Mouse (Mus musculus): ENCODE results near the gene Nr5a2.

The Nr5a2 gene

GRCm38 (mm10) chr1:136909494-136910037 is 50.7 kb downstream of the Nr5a2 start:
- DNase-seq (ENCODE audit: low spot score) = no peak

- DNase-seq (ENCODE audit: low spot score) = no peak
Observed at GRCm38 (mm10) chr1:136898130-136898529, 62.1 kb downstream of the Nr5a2 start.

GRCm38 (mm10) chr1:136896351-136896750 is 63.9 kb downstream of the Nr5a2 start:
- no peak for DNase-seq (ENCODE audit: low spot score)

GRCm38 (mm10) chr1:136895877-136896276 is 64.4 kb downstream of the Nr5a2 start:
- no peak for DNase-seq (ENCODE audit: low spot score)

GRCm38 (mm10) chr1:136894753-136895152 is 65.5 kb downstream of the Nr5a2 start:
- no peak for DNase-seq (ENCODE audit: low spot score)

GRCm38 (mm10) chr1:136893162-136893561 is 67.1 kb downstream of the Nr5a2 start:
- no peak for DNase-seq (ENCODE audit: low spot score)

- DNase-seq (ENCODE audit: low spot score) = no peak
Observed at GRCm38 (mm10) chr1:136890439-136890838, 69.8 kb downstream of the Nr5a2 start.

- DNase-seq (ENCODE audit: low spot score) = no peak
Observed at GRCm38 (mm10) chr1:136888704-136889103, 71.5 kb downstream of the Nr5a2 start.

GRCm38 (mm10) chr1:136886678-136887077 is 73.6 kb downstream of the Nr5a2 start:
- DNase-seq (ENCODE audit: low spot score) = no peak

- no peak for DNase-seq (ENCODE audit: low spot score)
Observed at GRCm38 (mm10) chr1:136883458-136884174, 76.6 kb downstream of the Nr5a2 start.

- DNase-seq (ENCODE audit: low spot score) = no peak
Observed at GRCm38 (mm10) chr1:136880260-136880659, 80.0 kb downstream of the Nr5a2 start.

- DNase-seq (ENCODE audit: low spot score) = no peak
Observed at GRCm38 (mm10) chr1:136875006-136875405, 85.2 kb downstream of the Nr5a2 start.

GRCm38 (mm10) chr1:136868955-136869354 is 91.3 kb downstream of the Nr5a2 start:
- no peak for DNase-seq (ENCODE audit: low spot score)

GRCm38 (mm10) chr1:136868285-136868684 is 92.0 kb downstream of the Nr5a2 start:
- no peak for DNase-seq (ENCODE audit: low spot score)

GRCm38 (mm10) chr1:136866481-136867092 is 93.7 kb downstream of the Nr5a2 start:
- DNase-seq (ENCODE audit: low spot score) = no peak

GRCm38 (mm10) chr1:136863209-136863608 is 97.0 kb downstream of the Nr5a2 start:
- DNase-seq (ENCODE audit: low spot score) = no peak

GRCm38 (mm10) chr1:136859454-136859853 is 100.8 kb downstream of the Nr5a2 start:
- DNase-seq (ENCODE audit: low spot score) = no peak

GRCm38 (mm10) chr1:136858724-136859123 is 101.5 kb downstream of the Nr5a2 start:
- DNase-seq (ENCODE audit: low spot score) = no peak

- DNase-seq (ENCODE audit: low spot score) = no peak
Observed at GRCm38 (mm10) chr1:136856104-136856503, 104.1 kb downstream of the Nr5a2 start.

- DNase-seq (ENCODE audit: low spot score) = no peak
Observed at GRCm38 (mm10) chr1:136848791-136849190, 111.5 kb downstream of the Nr5a2 start.

- DNase-seq (ENCODE audit: low spot score) = no peak
Observed at GRCm38 (mm10) chr1:136846081-136846480, 114.2 kb downstream of the Nr5a2 start.

GRCm38 (mm10) chr1:136845341-136845740 is 114.9 kb downstream of the Nr5a2 start:
- DNase-seq (ENCODE audit: low spot score) = no peak

GRCm38 (mm10) chr1:136840512-136840911 is 119.7 kb downstream of the Nr5a2 start:
- no peak for DNase-seq (ENCODE audit: low spot score)

All from layer of hippocampus, adult 11-12 months (tissue).